Mouse (Mus musculus) limb, embryonic 12.5 days (tissue): ENCODE measurements around the gene Mks1. TPM values are rescaled to one million over a fixed set of nuclear protein-coding genes. Genes with fewer than 3 reads are reported as not detected.
A peak's percentile ranks its signal among the peaks of the same experiment; 100 is the strongest.

Experiments used
- ATAC-seq: fragments of 200-750 bp; cut with Nextera tagmentation; 2 replicates; pipeline ENCODE4 v1.8.0; 2017; ENCODE audit warnings: low read depth, moderate TSS enrichment; ENCODE audit not compliant: insufficient number of reproducible peaks, insufficient read depth, low FRiP score, low TSS enrichment
- H3K27ac ChIP-seq: fragments of 300-500 bp; sonication (generic); 2 replicates; pipeline ENCODE4 v1.5.1; 2016; ENCODE audit warnings: mild to moderate bottlenecking, moderate library complexity
- H3K27me3 ChIP-seq: fragments of 300-500 bp; sonication (generic); 2 replicates; pipeline ENCODE4 v1.6.1; 2016; ENCODE audit warnings: mild to moderate bottlenecking, moderate library complexity
- H3K36me3 ChIP-seq: fragments of 300-500 bp; sonication (generic); 2 replicates; pipeline ENCODE4 v1.6.1; 2016; ENCODE audit warnings: mild to moderate bottlenecking, moderate library complexity
- H3K4me1 ChIP-seq: fragments of 300-500 bp; sonication (generic); replicated peaks from 2 replicates; pipeline ENCODE4 v1.6.1; 2016
- H3K4me2 ChIP-seq: fragments of 300-500 bp; sonication (generic); 2 replicates; pipeline ENCODE4 v1.6.1; 2016; ENCODE audit warnings: mild to moderate bottlenecking, moderate library complexity
- H3K4me3 ChIP-seq: fragments of 300-500 bp; sonication (generic); replicated peaks from 2 replicates; pipeline ENCODE4 v1.5.1; 2016; ENCODE audit warnings: mild to moderate bottlenecking
- H3K9ac ChIP-seq: fragments of 300-500 bp; sonication (generic); replicated peaks from 2 replicates; pipeline ENCODE4 v1.6.1; 2016; ENCODE audit warnings: mild to moderate bottlenecking, moderate library complexity
- H3K9me3 ChIP-seq: fragments of 300-500 bp; sonication (generic); 2 replicates; pipeline ENCODE4 v1.6.1; 2016; ENCODE audit warnings: mild to moderate bottlenecking, moderate library complexity
- whole genome bisulfite sequencing: fragments of 180-500 bp; shearing (Covaris S2); methylation state at CpG from one replicate; pipeline ENCODE4 v1.1.7; 2016; 5-methylcytosine and 5-hydroxymethylcytosine counted together
- polyA plus RNA-seq: library from polyadenylated mRNA; unstranded; fragments of >200 nt; fragmentation: Nextera tagmentation; extraction: Ambion mirVana; gene quantifications from 2 replicates; pipeline ENCODE4 v1.2.1, GENCODE M21; 2016

Mks1 gene
- polyA plus RNA-seq, 1 experiment from 2014 or later: 19.2 TPM

GRCm38 (mm10) chr11:87875436-87875835 is 22.4 kb downstream of the Mks1 start, which contains the start of gene Epx:
Gene Epx, minus strand, starts transcription at chr11:87875536.
- H3K4me2 ChIP-seq: no peak within 1 kb of the TSS
- H3K9ac ChIP-seq: no peak within 1 kb of the TSS
- H3K27ac ChIP-seq: no peak within 1 kb of the TSS
- H3K36me3 ChIP-seq: no peaks in the 10 kb centered on the region
- no peak for ATAC-seq
- no peaks in the 10 kb centered on the region for H3K9me3 ChIP-seq
- peaks cover 11% of the 10 kb centered on the region; the same call in 1 of the 2 replicates for H3K4me1 ChIP-seq
- no peaks in the 10 kb centered on the region; the same call in 1 of the 2 replicates for H3K27me3 ChIP-seq
- H3K4me3 ChIP-seq: no peak within 1 kb of the TSS
- WGBS: 82% methylated on average over 6 of the region's 6 CpGs

- no peaks in the 10 kb centered on the region for H3K27me3 ChIP-seq
- H3K36me3 ChIP-seq: no peaks in the 10 kb centered on the region
- no peak overlapping the region for H3K4me2 ChIP-seq
- no peak overlapping the region for H3K4me3 ChIP-seq
- 41% methylated on average over 9 of the region's 9 CpGs for WGBS
- ATAC-seq: no peak
- H3K9ac ChIP-seq: no peak overlapping the region
- H3K9me3 ChIP-seq: no peaks in the 10 kb centered on the region
- peak overlapping the region; percentile 51; the same call in 1 of the 2 replicates for H3K27ac ChIP-seq
- peaks cover 14% of the 10 kb centered on the region; the same call in 1 of the 2 replicates for H3K4me1 ChIP-seq
Observed at GRCm38 (mm10) chr11:87879826-87880225, 26.8 kb downstream of the Mks1 start.

GRCm38 (mm10) chr11:87881714-87882113 is 28.7 kb downstream of the Mks1 start:
- H3K9me3 ChIP-seq: no peaks in the 10 kb centered on the region
- H3K4me1 ChIP-seq: peaks cover 14% of the 10 kb centered on the region; the same call in 1 of the 2 replicates
- H3K4me2 ChIP-seq: no peak overlapping the region
- no peak overlapping the region for H3K9ac ChIP-seq
- 65% methylated on average over 4 of the region's 4 CpGs for WGBS
- no peak for ATAC-seq
- no peak overlapping the region for H3K27ac ChIP-seq
- no peaks in the 10 kb centered on the region for H3K36me3 ChIP-seq
- no peak overlapping the region for H3K4me3 ChIP-seq
- H3K27me3 ChIP-seq: no peaks in the 10 kb centered on the region

- no peak overlapping the region for H3K4me2 ChIP-seq
- H3K27me3 ChIP-seq: no peaks in the 10 kb centered on the region
- WGBS: 45% methylated on average over 5 of the region's 5 CpGs
- no peak for ATAC-seq
- no peaks in the 10 kb centered on the region for H3K36me3 ChIP-seq
- no peak overlapping the region for H3K9ac ChIP-seq
- H3K27ac ChIP-seq: no peak overlapping the region
- H3K4me3 ChIP-seq: no peak overlapping the region
- peaks cover 14% of the 10 kb centered on the region; the same call in 1 of the 2 replicates for H3K4me1 ChIP-seq
- no peaks in the 10 kb centered on the region for H3K9me3 ChIP-seq
Observed at GRCm38 (mm10) chr11:87883493-87883892, 30.5 kb downstream of the Mks1 start.

- H3K4me3 ChIP-seq: no peak overlapping the region
- H3K4me2 ChIP-seq: no peak overlapping the region
- no peak overlapping the region for H3K9ac ChIP-seq
- no peak for ATAC-seq
- WGBS: 81% methylated on average over 5 of the region's 5 CpGs
- no peaks in the 10 kb centered on the region for H3K27me3 ChIP-seq
- H3K27ac ChIP-seq: no peak overlapping the region
- H3K36me3 ChIP-seq: no peaks in the 10 kb centered on the region
- H3K4me1 ChIP-seq: peaks cover 9% of the 10 kb centered on the region; the same call in 1 of the 2 replicates
- no peaks in the 10 kb centered on the region for H3K9me3 ChIP-seq
Observed at GRCm38 (mm10) chr11:87884856-87885255, 31.8 kb downstream of the Mks1 start.

GRCm38 (mm10) chr11:87892168-87892567 is 39.2 kb downstream of the Mks1 start, which contains the start of gene Olfr462:
Gene Olfr462, minus strand, starts transcription at chr11:87892268.
- H3K9me3 ChIP-seq: no peaks in the 10 kb centered on the region
- ATAC-seq: no peak
- no peak within 1 kb of the TSS for H3K4me3 ChIP-seq
- no peak within 1 kb of the TSS for H3K9ac ChIP-seq
- WGBS: 90% methylated on average over 6 of the region's 6 CpGs
- H3K4me2 ChIP-seq: no peak within 1 kb of the TSS
- H3K36me3 ChIP-seq: no peaks in the 10 kb centered on the region
- H3K4me1 ChIP-seq: no peaks in the 10 kb centered on the region
- H3K27me3 ChIP-seq: no peaks in the 10 kb centered on the region
- no peak within 1 kb of the TSS for H3K27ac ChIP-seq

GRCm38 (mm10) chr11:87897287-87897686 is 44.3 kb downstream of the Mks1 start, which contains the start of gene Olfr463:
Gene Olfr463, minus strand, starts transcription at chr11:87897387.
- Histone ChIP-seq H3K36me3 (no peaks in the 10 kb centered on the region), H3K4me3 (no peak within 1 kb of the TSS), H3K4me1 (no peaks in the 10 kb centered on the region; the same call in 1 of the 2 replicates), H3K27me3 (peaks cover 11% of the 10 kb centered on the region), H3K9me3 (no peaks in the 10 kb centered on the region), H3K4me2 (no peak within 1 kb of the TSS), H3K27ac (no peak within 1 kb of the TSS), H3K9ac (no peak within 1 kb of the TSS)
- no peak for ATAC-seq

GRCm38 (mm10) chr11:87904331-87904730 is 51.3 kb downstream of the Mks1 start:
- no peaks in the 10 kb centered on the region for H3K27me3 ChIP-seq
- WGBS: 74% methylated on average over 3 of the region's 3 CpGs
- no peak overlapping the region for H3K4me2 ChIP-seq
- no peaks in the 10 kb centered on the region for H3K9me3 ChIP-seq
- H3K36me3 ChIP-seq: no peaks in the 10 kb centered on the region
- no peak overlapping the region for H3K27ac ChIP-seq
- no peak for ATAC-seq
- H3K4me3 ChIP-seq: no peak overlapping the region
- H3K4me1 ChIP-seq: no peaks in the 10 kb centered on the region
- H3K9ac ChIP-seq: no peak overlapping the region

Other genes with a start within 250 kb of the Mks1 start
- 0.19 and 0.21 TPM in 2 replicates for gene Hsf5, start 236.1 kb upstream of the Mks1 start, polyA plus RNA-seq
- gene Rnf43, start 190.5 kb upstream of the Mks1 start, polyA plus RNA-seq: 2.8 and 4.0 TPM in 2 replicates
- 167 TPM in 2 replicates for gene Supt4a, start 115.7 kb upstream of the Mks1 start, polyA plus RNA-seq
- gene Tspoap1, start 92.7 kb upstream of the Mks1 start, polyA plus RNA-seq: 5.7 and 5.9 TPM in 2 replicates
- 1.7 and 2.6 TPM in 2 replicates for gene Mpo, start 59.6 kb upstream of the Mks1 start, polyA plus RNA-seq
- 0.09 TPM in 1 of 2 replicates, not detected in the other for gene Lpo, start 24.9 kb upstream of the Mks1 start, polyA plus RNA-seq
- gene Epx, start 22.3 kb downstream of the Mks1 start, polyA plus RNA-seq: 0.09 and 0.19 TPM in 2 replicates
- gene Olfr462, start 39.1 kb downstream of the Mks1 start, polyA plus RNA-seq: not detected in 2 replicates
- gene Olfr463, start 44.2 kb downstream of the Mks1 start, polyA plus RNA-seq: not detected in 2 replicates
- gene Olfr464, start 67.8 kb downstream of the Mks1 start, polyA plus RNA-seq: not detected in 2 replicates
- gene Dynll2, start 134.3 kb downstream of the Mks1 start, polyA plus RNA-seq: 23.0 and 23.4 TPM in 2 replicates
- 505 and 534 TPM in 2 replicates for gene Srsf1, start 194.2 kb downstream of the Mks1 start, polyA plus RNA-seq
- 56.0 and 65.8 TPM in 2 replicates for gene Vezf1, start 215.1 kb downstream of the Mks1 start, polyA plus RNA-seq
- 32.1 and 37.3 TPM in 2 replicates for gene Cuedc1, start 244.8 kb downstream of the Mks1 start, polyA plus RNA-seq